Mouse (Mus musculus) heart, postnatal 10 days (tissue): ENCODE results near the gene Pon3. TPM values are rescaled to one million over a fixed set of nuclear protein-coding genes. Genes with fewer than 3 reads are reported as not detected.

Experiments used
- DNase-seq, 2 experiments: peaks; one replicate each; pipeline ENCODE4 v3.0.0; 2021
- intact Hi-C: fragments of 180-260 bp; cut with DNase I; formaldehyde crosslinking; loops from one replicate; pipeline ENCODE4 v1.15.1; 2025
- total RNA-seq, 2 experiments: library from RNA; stranded (reverse); gene quantifications; 2 replicates each; pipeline ENCODE4 v1.2.3; 2021

Pon3 gene
- total RNA-seq, result 10 to 100 TPM; 26.1 to 28.3 TPM

GRCm38 (mm10) chr6:5255722-5256451 lies at the start of gene Pon3:
Gene Pon3 (minus strand): TSS chr6:5256286.
- peak; percentile 66 to 70 for DNase-seq
- intact Hi-C loops, result loop anchor here (5.0 kb wide), 2 partner anchors 41 to 126 kb away; partner anchors contain the start of genes Asb4 and Pon2

DNA sequence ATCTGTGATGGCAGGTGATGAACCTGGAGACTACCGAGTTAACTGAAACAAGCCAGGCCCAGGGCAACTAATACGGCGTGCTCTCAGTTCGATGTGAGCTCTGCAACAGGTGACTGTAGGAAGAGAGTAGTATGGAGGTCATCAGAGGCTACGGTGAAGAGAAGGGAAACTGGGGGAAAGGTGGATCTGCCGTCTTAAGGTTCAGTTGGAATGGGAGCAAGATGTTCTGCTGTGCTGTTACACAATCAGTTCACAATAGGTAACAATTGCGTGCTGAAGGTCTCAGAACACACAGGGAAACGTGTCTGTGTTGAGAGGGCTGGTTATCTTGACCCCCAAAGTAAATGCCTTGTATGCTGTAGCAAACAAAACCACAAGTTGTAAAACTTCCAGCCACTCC lies 48.9 kb upstream of the Pon3 start:
- intact Hi-C loops, result no loop called here
- no peak for DNase-seq

DNA sequence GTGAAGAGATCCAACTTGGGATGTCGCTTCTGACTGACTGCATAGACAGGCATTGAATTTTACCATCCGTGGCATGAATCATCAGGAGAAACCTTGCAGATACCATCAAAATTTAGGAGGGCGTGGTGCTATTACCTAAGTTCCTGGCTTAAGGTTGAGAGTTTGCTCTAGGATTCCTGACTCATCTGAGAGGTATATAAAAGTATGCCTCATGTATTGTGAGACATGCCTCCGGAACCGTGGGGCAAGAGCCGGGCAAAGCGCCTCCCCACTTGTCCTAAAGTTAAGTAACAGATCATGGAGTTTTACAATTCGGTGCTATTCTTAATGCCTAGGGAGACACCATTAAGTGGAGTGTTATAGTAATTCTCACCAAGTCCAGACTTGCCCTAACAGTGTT lies 44.5 kb upstream of the Pon3 start:
- DNase-seq, result no peak
- intact Hi-C loops, result no loop called here

DNA sequence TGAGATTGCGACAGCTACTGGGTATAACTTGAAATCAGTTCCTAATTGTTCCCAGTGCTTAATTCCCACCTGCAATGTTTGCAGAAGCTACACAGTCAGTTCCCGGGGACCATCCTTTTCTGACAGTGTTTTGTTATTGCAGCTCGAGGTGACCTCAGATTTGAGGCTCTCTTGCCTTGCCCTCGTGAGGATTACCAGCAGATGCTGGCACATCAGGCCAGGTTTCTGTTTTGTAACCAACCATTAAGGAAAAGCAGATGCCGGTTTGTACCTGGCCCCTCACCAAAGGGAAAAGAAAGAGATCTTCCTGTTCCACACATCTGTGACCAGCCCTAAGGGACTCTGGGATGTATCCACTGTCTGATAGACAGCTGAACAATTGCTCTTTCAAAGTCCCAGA lies 43.5 kb upstream of the Pon3 start:
- no peak for DNase-seq
- intact Hi-C loops, result loop anchor here (5.0 kb wide), 2 partner anchors 42 to 697 kb away; partner anchors contain the start of genes Casd1 and Pon3

DNA sequence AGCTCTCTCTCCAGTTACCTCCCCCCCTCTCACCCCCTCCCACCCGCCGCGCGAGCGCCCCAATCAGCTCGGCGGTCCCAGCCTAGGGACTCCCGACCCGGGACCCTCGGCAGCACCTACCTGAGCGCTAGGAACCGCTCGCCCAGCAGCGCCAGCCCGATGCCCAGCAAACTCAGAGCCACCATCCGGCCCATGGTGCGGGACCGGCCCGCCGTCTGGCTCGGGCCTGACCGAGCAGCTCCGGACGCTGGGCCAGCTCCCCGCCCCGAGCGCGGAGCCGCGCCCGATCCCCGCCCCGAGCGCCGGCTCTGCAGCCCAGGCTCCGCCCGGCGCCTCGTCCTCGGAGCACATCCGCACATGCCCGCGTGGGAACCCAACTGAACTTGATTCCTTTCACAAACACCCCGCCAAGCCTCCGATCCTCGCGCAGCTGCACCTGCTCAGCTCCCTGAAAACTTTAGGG lies 42.0 kb upstream of the Pon3 start, which contains the start of gene Pon2:
Pon2 (minus strand) TSS at position 364 of the 463 bp plus-strand sequence.
- intact Hi-C loops, result loop anchor here (1.0 to 5.0 kb wide), 3 partner anchors 41 to 696 kb away; partner anchors contain the start of genes Casd1 and Pon3
- DNase-seq, result peak; percentile 88 to 90

GRCm38 (mm10) chr6:5297321-5298091 lies 41.4 kb upstream of the Pon3 start:
- peak; percentile 71 to 75 for DNase-seq

DNA sequence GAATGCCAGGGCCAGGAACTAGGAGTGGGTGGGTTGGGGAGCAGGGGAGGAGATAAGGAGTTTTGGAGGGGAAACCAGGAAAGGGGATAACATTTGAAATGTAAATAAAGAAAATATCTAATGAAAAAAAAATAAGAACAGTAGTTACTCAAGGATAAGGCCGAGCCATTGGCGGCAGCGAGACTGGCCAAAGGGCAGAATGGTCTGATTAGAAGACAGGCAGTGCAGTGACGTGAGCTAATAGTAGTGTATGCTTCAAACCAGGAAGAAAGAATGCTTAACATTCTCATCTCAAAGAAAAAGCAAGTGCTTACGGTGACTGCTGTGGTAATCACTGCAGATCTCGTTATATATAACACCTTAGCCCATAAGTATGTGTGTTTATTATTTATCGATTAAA lies 40.0 kb upstream of the Pon3 start:
- DNase-seq, result no peak
- intact Hi-C loops, result loop anchor here (5.0 kb wide), 2 partner anchors 39 to 694 kb away; partner anchors contain the start of genes Casd1 and Pon3

More at GRCm38 (mm10) chr6:5297321-5298091, 41.4 kb upstream of the Pon3 start:
- intact Hi-C loops, result loop anchor here (1.0 to 5.0 kb wide), 3 partner anchors 40 to 695 kb away; partner anchors contain the start of genes Casd1 and Pon3

GRCm38 (mm10) chr6:5294659-5295449 lies 38.8 kb upstream of the Pon3 start:
- no peak for DNase-seq
- intact Hi-C loops, result loop anchor here (5.0 kb wide), 2 partner anchors 38 to 693 kb away; partner anchors contain the start of genes Casd1 and Pon3

- DNase-seq, result no peak
- intact Hi-C loops, result no loop called here
Observed at GRCm38 (mm10) chr6:5292841-5293240, 36.8 kb upstream of the Pon3 start.

- DNase-seq, result no peak
- intact Hi-C loops, result no loop called here
Observed at GRCm38 (mm10) chr6:5291450-5291849, 35.4 kb upstream of the Pon3 start.

GRCm38 (mm10) chr6:5287919-5288318 lies 31.8 kb upstream of the Pon3 start:
- DNase-seq, result no peak
- intact Hi-C loops, result no loop called here

GRCm38 (mm10) chr6:5287392-5287791 lies 31.3 kb upstream of the Pon3 start:
- DNase-seq, result no peak
- intact Hi-C loops, result no loop called here

GRCm38 (mm10) chr6:5282418-5282817 lies 26.3 kb upstream of the Pon3 start:
- intact Hi-C loops, result no loop called here
- no peak for DNase-seq

DNA sequence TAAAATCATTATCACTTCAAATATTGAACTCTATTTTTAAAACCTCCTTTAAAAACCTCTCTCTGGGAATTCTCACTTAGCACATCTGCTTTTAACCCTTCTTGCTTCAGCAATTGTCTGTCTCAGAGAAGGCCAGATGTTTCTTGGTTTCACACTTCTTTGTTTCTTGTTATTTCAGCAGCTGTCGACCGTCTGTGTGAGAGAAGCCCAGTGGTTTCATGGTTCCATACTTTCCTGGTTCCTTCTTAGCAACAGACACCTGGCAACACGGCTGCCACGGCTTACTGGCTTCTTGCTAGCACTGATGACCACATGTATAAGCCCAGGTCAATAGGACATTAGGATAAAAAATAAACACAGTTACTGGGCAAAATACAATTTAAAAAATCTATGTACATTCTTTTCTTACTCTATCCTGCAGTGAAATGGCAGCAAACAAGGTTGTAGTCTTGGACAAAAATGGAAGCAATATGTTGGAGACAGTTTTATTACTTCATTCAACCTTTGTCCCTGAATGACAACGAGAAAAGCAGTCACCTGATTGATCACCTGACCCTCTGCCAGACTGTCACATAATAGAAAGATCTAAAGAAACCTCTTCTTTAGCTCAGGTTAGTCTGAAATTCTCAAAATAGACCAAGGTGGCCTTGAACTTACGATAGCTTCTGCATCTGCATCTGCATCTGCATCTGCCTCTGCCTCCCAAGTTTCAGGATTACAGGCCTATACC lies 24.7 kb upstream of the Pon3 start:
- intact Hi-C loops, result no loop called here
- no peak for DNase-seq

DNA sequence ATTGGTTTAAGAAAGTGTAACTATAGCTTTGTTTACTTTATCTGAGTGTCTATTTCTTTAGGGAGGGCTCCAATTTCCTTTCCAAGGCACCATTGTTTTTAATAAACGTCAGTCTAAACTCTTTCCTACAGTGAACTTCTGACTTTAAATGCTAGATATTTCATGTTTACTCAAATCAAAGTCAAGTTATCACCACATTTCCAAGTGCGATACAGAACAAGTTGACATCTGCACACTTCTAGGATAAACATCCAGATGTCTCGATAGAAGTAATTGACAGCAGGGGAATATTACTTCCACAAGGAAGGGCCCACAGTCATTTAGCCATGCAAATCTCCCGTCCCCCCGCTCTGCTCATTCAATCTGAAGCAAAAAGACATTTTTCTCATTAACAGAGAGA lies 21.9 kb upstream of the Pon3 start:
- intact Hi-C loops, result no loop called here

GRCm38 (mm10) chr6:5269641-5270040 lies 13.6 kb upstream of the Pon3 start:
- intact Hi-C loops, result no loop called here
- DNase-seq, result no peak

More for the DNA sequence above, 21.9 kb upstream of the Pon3 start:
- DNase-seq, result no peak

DNA sequence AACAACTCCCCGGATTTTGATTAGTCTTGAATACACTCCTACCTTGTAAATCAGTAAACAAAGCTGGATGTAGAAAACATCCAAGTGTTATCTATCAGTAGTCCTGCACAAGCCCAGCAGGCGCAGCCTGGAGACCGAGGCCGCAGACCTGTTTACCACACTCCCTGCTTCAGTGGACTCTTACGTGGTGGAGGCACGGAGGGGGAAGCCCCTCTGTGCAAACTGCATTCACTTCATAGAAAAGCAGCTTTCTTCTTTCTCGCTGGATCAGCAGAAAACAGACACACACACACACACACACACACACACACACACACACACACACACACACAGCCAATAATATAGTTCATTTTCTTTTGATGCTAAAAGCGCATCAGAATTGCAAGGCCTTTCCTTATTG lies 8.7 kb upstream of the Pon3 start:
- intact Hi-C loops, result no loop called here
- DNase-seq, result no peak

- intact Hi-C loops, result no loop called here
- DNase-seq, result no peak
Observed at GRCm38 (mm10) chr6:5263250-5263999, 7.3 kb upstream of the Pon3 start.
